Mouse (Mus musculus): ENCODE measurements at regions not wholly inside any gene's neighbourhood (a gene's known extent, or its start where the extent isn't known, plus 50 kb on each side); places are given as distances from the start of the nearest gene placed in this dataset.

GRCm38 (mm10) chr13:34576392-34576791, 76.9 kb downstream of the Pxdc1 start:
- no peaks in the 10 kb centered on the region for H3K9me3 ChIP-seq
- H3K4me1 ChIP-seq (replicated peaks), result no peaks in the 10 kb centered on the region
- no peaks in the 10 kb centered on the region for H3K27me3 ChIP-seq
- H3K27ac ChIP-seq, result no peak overlapping the region
- no peak for ATAC-seq (ENCODE audit: insufficient number of reproducible peaks, insufficient read depth, low FRiP score, low TSS enrichment, low read depth)
- H3K9ac ChIP-seq (replicated peaks), result no peak overlapping the region
- H3K4me3 ChIP-seq (replicated peaks), result no peak overlapping the region
- WGBS, result 94% methylated on average over 2 of the region's 2 CpGs
- H3K4me2 ChIP-seq, result no peak overlapping the region
- no peaks in the 10 kb centered on the region for H3K36me3 ChIP-seq

DNA sequence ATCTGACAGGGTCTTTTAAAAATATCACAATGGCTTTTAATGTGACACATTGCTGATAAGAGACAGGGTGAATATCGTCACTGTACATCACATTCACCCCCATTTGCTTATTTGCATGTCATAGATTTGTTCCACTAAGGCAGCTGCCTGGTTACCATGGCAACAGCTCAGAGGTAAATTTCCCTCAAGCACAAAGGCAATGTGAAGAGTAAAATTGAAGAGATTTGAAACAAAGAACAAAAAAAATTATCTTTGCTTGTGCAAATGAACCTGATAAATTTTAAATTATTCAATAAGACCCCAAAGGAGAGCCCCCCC, 77.3 kb downstream of the Pxdc1 start:
- 53% methylated on average over 1 of the region's 1 CpGs for WGBS
- H3K27ac ChIP-seq, result no peak overlapping the region
- H3K9me3 ChIP-seq, result no peaks in the 10 kb centered on the region
- no peak for ATAC-seq (ENCODE audit: insufficient number of reproducible peaks, insufficient read depth, low FRiP score, low TSS enrichment, low read depth)
- H3K27me3 ChIP-seq, result no peaks in the 10 kb centered on the region
- no peak overlapping the region for H3K4me3 ChIP-seq (replicated peaks)
- H3K36me3 ChIP-seq, result no peaks in the 10 kb centered on the region
- H3K4me2 ChIP-seq, result no peak overlapping the region
- no peaks in the 10 kb centered on the region for H3K4me1 ChIP-seq (replicated peaks)
- no peak overlapping the region for H3K9ac ChIP-seq (replicated peaks)

DNA sequence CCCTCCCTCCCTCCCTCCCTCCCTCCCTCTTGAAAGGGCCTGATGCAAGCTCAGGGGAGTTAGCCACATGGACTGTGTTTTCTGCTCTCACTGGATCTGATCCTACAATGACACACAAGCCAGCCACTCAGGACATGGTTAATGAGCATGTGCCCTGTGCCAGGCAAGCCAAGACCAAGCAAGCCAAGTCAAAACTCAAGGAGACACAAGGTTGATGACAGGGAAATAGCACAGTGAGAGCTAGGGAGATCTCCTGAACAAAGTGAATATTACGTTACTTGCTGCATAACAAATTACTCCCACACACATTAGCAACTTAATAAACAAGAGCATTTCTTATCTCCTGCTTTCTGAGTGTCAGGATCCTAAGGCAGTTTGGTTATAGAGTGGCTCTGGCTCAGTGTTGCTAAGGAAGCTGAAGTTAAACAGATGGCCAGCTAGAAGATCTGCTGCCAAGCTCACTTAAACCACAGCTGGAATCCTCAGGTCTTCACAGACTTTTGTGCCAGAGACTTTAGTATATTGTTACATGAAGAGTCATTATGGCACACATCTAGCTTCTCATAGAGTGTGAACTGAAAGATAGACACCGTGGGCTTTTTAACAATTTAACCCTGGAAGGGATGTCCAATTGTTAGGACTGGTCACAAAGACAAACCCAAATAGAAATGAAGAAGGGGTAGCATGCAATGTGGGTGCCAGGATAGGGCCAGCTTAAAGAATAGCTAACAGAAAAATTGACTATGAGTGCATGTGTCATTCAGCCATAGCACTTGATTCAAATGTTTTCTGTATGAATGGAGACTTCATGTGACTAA, 77.9 kb downstream of the Pxdc1 start:
- Histone ChIP-seq H3K9ac (replicated peaks) (no peak overlapping the region), H3K36me3 (no peaks in the 10 kb centered on the region), H3K4me3 (replicated peaks) (no peak overlapping the region), H3K9me3 (no peaks in the 10 kb centered on the region), H3K4me2 (no peak overlapping the region), H3K27me3 (no peaks in the 10 kb centered on the region), H3K27ac (no peak overlapping the region), H3K4me1 (replicated peaks) (no peaks in the 10 kb centered on the region)
- WGBS, result 79% methylated on average over 2 of the region's 2 CpGs
- ATAC-seq (ENCODE audit: insufficient number of reproducible peaks, insufficient read depth, low FRiP score, low TSS enrichment, low read depth), result no peak

DNA sequence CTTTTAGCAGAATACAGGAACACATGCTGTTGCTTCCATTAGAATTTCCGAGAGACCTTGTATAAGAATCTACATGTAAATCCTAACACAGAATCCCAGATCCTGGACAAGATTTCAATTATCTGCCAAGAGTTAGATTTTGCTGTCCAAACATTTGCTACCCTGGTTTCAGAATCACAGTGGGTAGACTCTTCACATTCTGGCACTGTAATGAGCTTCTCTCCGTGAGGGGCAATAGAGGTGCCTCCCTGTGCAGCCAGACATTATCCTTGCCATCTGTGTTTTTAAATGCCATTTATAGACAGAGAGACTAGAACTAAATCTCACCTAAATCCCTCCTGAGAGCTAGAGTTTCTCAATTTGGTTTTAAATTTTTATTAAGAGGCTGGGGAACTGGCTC, 84.0 kb downstream of the Pxdc1 start:
- H3K4me1 ChIP-seq (replicated peaks), result no peaks in the 10 kb centered on the region
- no peaks in the 10 kb centered on the region for H3K36me3 ChIP-seq
- H3K27me3 ChIP-seq, result no peaks in the 10 kb centered on the region
- no peak overlapping the region for H3K27ac ChIP-seq
- no peak overlapping the region for H3K4me2 ChIP-seq
- no peaks in the 10 kb centered on the region for H3K9me3 ChIP-seq
- WGBS, result 67% methylated on average over 2 of the region's 2 CpGs
- H3K4me3 ChIP-seq (replicated peaks), result no peak overlapping the region
- ATAC-seq (ENCODE audit: insufficient number of reproducible peaks, insufficient read depth, low FRiP score, low TSS enrichment, low read depth), result no peak
- no peak overlapping the region for H3K9ac ChIP-seq (replicated peaks)

- H3K4me3 ChIP-seq (replicated peaks), result no peak overlapping the region
- no peak overlapping the region for H3K9ac ChIP-seq (replicated peaks)
- H3K36me3 ChIP-seq, result no peaks in the 10 kb centered on the region
- no peak overlapping the region for H3K27ac ChIP-seq
- ATAC-seq (ENCODE audit: insufficient number of reproducible peaks, insufficient read depth, low FRiP score, low TSS enrichment, low read depth), result no peak
- H3K4me1 ChIP-seq (replicated peaks), result no peaks in the 10 kb centered on the region
- no peak overlapping the region for H3K4me2 ChIP-seq
- H3K9me3 ChIP-seq, result 0 out of 2 replicates have a peak, but pooled peaks cover 3% of the 10 kb centered on the region
- 91% methylated on average over 1 of the region's 1 CpGs for WGBS
- no peaks in the 10 kb centered on the region for H3K27me3 ChIP-seq
These were observed 86.6 kb downstream of the Pxdc1 start for GRCm38 (mm10) chr13:34566687-34567086.

GRCm38 (mm10) chr13:34550130-34550884, 103.0 kb downstream of the Pxdc1 start:
- Histone ChIP-seq H3K4me2 (no peak overlapping the region), H3K9me3 (no peaks in the 10 kb centered on the region), H3K36me3 (no peaks in the 10 kb centered on the region), H3K4me1 (replicated peaks) (no peaks in the 10 kb centered on the region), H3K27me3 (no peaks in the 10 kb centered on the region), H3K4me3 (replicated peaks) (no peak overlapping the region), H3K27ac (no peak overlapping the region), H3K9ac (replicated peaks) (no peak overlapping the region)
- ATAC-seq (ENCODE audit: insufficient number of reproducible peaks, insufficient read depth, low FRiP score, low TSS enrichment, low read depth), result no peak
- WGBS, result 65% methylated on average over 5 of the region's 5 CpGs

GRCm38 (mm10) chr13:34540646-34541045, 112.6 kb downstream of the Pxdc1 start:
- no peaks in the 10 kb centered on the region for H3K27me3 ChIP-seq
- no peak overlapping the region for H3K4me3 ChIP-seq (replicated peaks)
- ATAC-seq (ENCODE audit: insufficient number of reproducible peaks, insufficient read depth, low FRiP score, low TSS enrichment, low read depth), result no peak
- no peak overlapping the region for H3K27ac ChIP-seq
- H3K4me2 ChIP-seq, result no peak overlapping the region
- H3K36me3 ChIP-seq, result no peaks in the 10 kb centered on the region
- 94% methylated on average over 2 of the region's 2 CpGs for WGBS
- H3K9me3 ChIP-seq, result 0 out of 2 replicates have a peak, but pooled peaks cover 5% of the 10 kb centered on the region
- no peak overlapping the region for H3K9ac ChIP-seq (replicated peaks)
- no peaks in the 10 kb centered on the region for H3K4me1 ChIP-seq (replicated peaks)

DNA sequence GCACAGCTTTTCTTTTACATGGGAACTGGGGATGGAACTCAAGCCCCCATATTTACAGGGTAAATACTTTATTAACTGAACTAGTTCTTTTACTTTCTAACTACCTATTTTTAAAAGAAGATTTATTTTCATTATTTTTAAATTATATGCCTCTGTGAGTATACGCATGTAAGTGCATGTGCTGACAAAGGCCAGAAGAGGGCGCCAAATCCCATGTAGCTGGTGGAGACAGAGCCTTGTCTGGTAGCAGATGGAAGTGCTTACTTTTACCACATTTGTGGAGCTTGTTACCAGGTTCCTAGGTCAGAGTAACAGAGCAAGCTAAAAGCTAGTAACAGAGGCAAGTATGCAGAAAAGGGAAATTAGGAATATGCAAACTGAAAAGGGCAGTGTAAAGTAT, 119.4 kb downstream of the Pxdc1 start:
- Histone ChIP-seq H3K36me3 (no peaks in the 10 kb centered on the region), H3K4me3 (replicated peaks) (no peak overlapping the region), H3K9ac (replicated peaks) (no peak overlapping the region), H3K27me3 (no peaks in the 10 kb centered on the region), H3K9me3 (no peaks in the 10 kb centered on the region), H3K27ac (no peak overlapping the region), H3K4me1 (replicated peaks) (no peaks in the 10 kb centered on the region), H3K4me2 (no peak overlapping the region)
- ATAC-seq (ENCODE audit: insufficient number of reproducible peaks, insufficient read depth, low FRiP score, low TSS enrichment, low read depth), result no peak
- 70% methylated on average over 2 of the region's 2 CpGs for WGBS

DNA sequence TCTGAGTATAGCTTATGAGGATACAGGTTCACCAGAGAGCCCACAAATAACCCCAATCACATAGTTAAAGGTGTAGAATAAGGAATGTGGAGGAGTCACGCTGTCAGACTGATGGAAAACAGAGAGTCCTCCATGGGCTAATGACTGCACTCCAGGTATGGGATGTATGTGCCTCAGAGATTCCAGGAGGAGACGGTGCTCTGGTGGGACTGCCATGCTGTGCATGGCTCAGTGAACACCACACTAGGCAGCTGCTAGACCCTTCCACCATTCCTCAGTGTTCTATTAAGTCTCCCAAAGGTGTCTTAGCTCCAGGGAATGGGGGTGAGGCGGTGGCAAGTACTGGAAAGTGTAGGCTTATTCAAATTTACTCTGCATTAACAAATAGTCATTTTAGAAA, 142.0 kb downstream of the Pxdc1 start:
- ATAC-seq (ENCODE audit: insufficient number of reproducible peaks, insufficient read depth, low FRiP score, low TSS enrichment, low read depth), result no peak
- Histone ChIP-seq H3K27ac (no peak overlapping the region), H3K4me3 (replicated peaks) (no peak overlapping the region), H3K9ac (replicated peaks) (no peak overlapping the region), H3K9me3 (no peaks in the 10 kb centered on the region), H3K4me1 (replicated peaks) (no peaks in the 10 kb centered on the region; the same call in 1 of the 2 replicates), H3K4me2 (no peak overlapping the region), H3K27me3 (no peaks in the 10 kb centered on the region), H3K36me3 (no peaks in the 10 kb centered on the region)
- WGBS, result 83% methylated on average over 3 of the region's 3 CpGs

GRCm38 (mm10) chr13:34507224-34507623, 146.1 kb downstream of the Pxdc1 start:
- H3K9me3 ChIP-seq, result no peaks in the 10 kb centered on the region
- ATAC-seq (ENCODE audit: insufficient number of reproducible peaks, insufficient read depth, low FRiP score, low TSS enrichment, low read depth), result no peak
- WGBS, result 69% methylated on average over 2 of the region's 2 CpGs

DNA sequence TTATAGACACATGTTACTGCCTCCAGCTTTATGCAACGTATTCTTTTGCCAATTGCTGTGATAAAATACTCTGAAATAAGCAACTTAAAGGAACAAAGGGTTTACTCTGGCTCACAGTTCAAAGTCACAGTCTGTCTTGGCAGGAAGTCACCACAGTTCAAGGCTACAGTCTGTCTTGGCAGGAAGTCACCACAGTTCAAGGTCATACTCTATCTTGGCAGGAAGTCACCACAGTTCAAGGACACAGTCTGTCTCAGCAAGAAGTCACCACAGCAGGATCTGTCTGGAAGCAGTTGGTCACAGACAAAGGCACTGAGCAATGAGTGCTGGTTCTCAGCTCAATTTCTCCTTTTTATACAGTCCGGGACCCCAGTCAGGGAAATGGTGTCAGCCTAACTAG, 147.4 kb downstream of the Pxdc1 start:
- no peaks in the 10 kb centered on the region for H3K36me3 ChIP-seq
- H3K9me3 ChIP-seq, result no peaks in the 10 kb centered on the region
- H3K4me1 ChIP-seq (replicated peaks), result no peaks in the 10 kb centered on the region; the same call in 1 of the 2 replicates
- ATAC-seq (ENCODE audit: insufficient number of reproducible peaks, insufficient read depth, low FRiP score, low TSS enrichment, low read depth), result no peak
- H3K27me3 ChIP-seq, result no peaks in the 10 kb centered on the region
- no peak overlapping the region for H3K9ac ChIP-seq (replicated peaks)
- H3K27ac ChIP-seq, result no peak overlapping the region
- WGBS, result 72% methylated on average over 2 of the region's 2 CpGs
- no peak overlapping the region for H3K4me2 ChIP-seq
- H3K4me3 ChIP-seq (replicated peaks), result no peak overlapping the region

More at GRCm38 (mm10) chr13:34507224-34507623, 146.1 kb downstream of the Pxdc1 start:
- no peak overlapping the region for H3K4me2 ChIP-seq
- H3K27me3 ChIP-seq, result no peaks in the 10 kb centered on the region
- H3K36me3 ChIP-seq, result no peaks in the 10 kb centered on the region
- H3K4me3 ChIP-seq (replicated peaks), result no peak overlapping the region
- no peaks in the 10 kb centered on the region; the same call in 1 of the 2 replicates for H3K4me1 ChIP-seq (replicated peaks)
- H3K27ac ChIP-seq, result no peak overlapping the region
- no peak overlapping the region for H3K9ac ChIP-seq (replicated peaks)

Data from limb, embryonic 12.5 days (tissue).